Mouse (Mus musculus) heart, adult 18-20 months (tissue): Measurements from ENCODE around the gene Cep83. TPM values are rescaled to one million over a fixed set of nuclear protein-coding genes. Genes with fewer than 3 reads are reported as not detected.

Experiments
- DNase-seq, 2 experiments: peaks; one replicate each; pipeline ENCODE4 v3.0.0; 2021 to 2022; ENCODE audit warnings: mixed read lengths in 1 of 2
- total RNA-seq, 2 experiments: library from RNA; stranded (reverse); gene quantifications; 2 replicates each; pipeline ENCODE4 v1.2.3; 2021

Cep83 gene
- total RNA-seq, 2 experiments from 2014 or later = 20.4 to 20.9 TPM

GRCm38 (mm10) chr10:94825951-94826350 is 137.5 kb downstream of the Cep83 start:
- DNase-seq = no peak

GRCm38 (mm10) chr10:94826436-94826835 is 138.0 kb downstream of the Cep83 start:
- no peak for DNase-seq

- no peak for DNase-seq
Measured at GRCm38 (mm10) chr10:94827325-94827724, 138.9 kb downstream of the Cep83 start.

- peak; percentile 20 to 41 for DNase-seq
Measured at GRCm38 (mm10) chr10:94827890-94828733, 139.7 kb downstream of the Cep83 start.

- no peak for DNase-seq
Measured at GRCm38 (mm10) chr10:94828734-94829230, 140.3 kb downstream of the Cep83 start.

- peak; percentile 86 to 90 for DNase-seq
Measured at GRCm38 (mm10) chr10:94829407-94829806, 141.0 kb downstream of the Cep83 start.

- no peak for DNase-seq
Measured at GRCm38 (mm10) chr10:94835874-94836273, 147.4 kb downstream of the Cep83 start.
